Mouse (Mus musculus) myocyte (in vitro differentiated cells): ENCODE results near the gene Dmgdh. TPM values are rescaled to one million over a fixed set of nuclear protein-coding genes. Genes with fewer than 3 reads are reported as not detected.

ENCODE experiments used
- H3K27me3 ChIP-seq: one replicate; pipeline ENCODE4 v1.6.1; 2011; ENCODE audit not compliant: control insufficient read depth, insufficient read depth, insufficient read length
- H3K36me3 ChIP-seq: one replicate; pipeline ENCODE4 v1.6.1; 2011; ENCODE audit not compliant: control insufficient read depth, insufficient read depth
- H3K4me2 ChIP-seq: one replicate; pipeline ENCODE4 v1.6.1; 2011; ENCODE audit warnings: low read depth, control low read depth
- H3K4me3 ChIP-seq: one replicate; pipeline ENCODE4 v1.5.1; 2011; ENCODE audit warnings: mild to moderate bottlenecking, control low read depth, moderate library complexity
- H3K79me2 ChIP-seq: one replicate; pipeline ENCODE4 v1.6.1; 2011; ENCODE audit not compliant: control insufficient read depth, insufficient read depth
- H3ac ChIP-seq: one replicate; pipeline ENCODE4 v1.6.1; 2011; ENCODE audit not compliant: control insufficient read depth, insufficient read length
- CEBPB ChIP-seq: IDR thresholded peaks from 2 replicates; pipeline ENCODE4 v1.6.1; 2011; ENCODE audit warnings: mild to moderate bottlenecking, moderate library complexity; ENCODE audit not compliant: poor library complexity, insufficient read depth, severe bottlenecking
- E2F4 ChIP-seq: IDR thresholded peaks from one replicate; pipeline ENCODE4 v1.6.1; 2011; ENCODE audit warnings: mild to moderate bottlenecking, control low read depth, moderate library complexity; ENCODE audit not compliant: insufficient read depth
- MAX ChIP-seq: IDR thresholded peaks from one replicate; pipeline ENCODE4 v1.6.1; 2011; ENCODE audit warnings: low read depth, mild to moderate bottlenecking, control low read depth
- MYOD1 ChIP-seq, 3 experiments: IDR thresholded peaks; one replicate each; pipeline ENCODE4 v1.6.1; 2011; ENCODE audit warnings: control low read depth in 2 of 3, low read depth in 2 of 3, mild to moderate bottlenecking in 2 of 3, moderate library complexity in 1 of 3; ENCODE audit not compliant: insufficient read length in 2 of 3, control insufficient read depth in 1 of 3
- MYOG ChIP-seq, 3 experiments: IDR thresholded peaks; one replicate each; pipeline ENCODE4 v1.6.1; 2011; ENCODE audit warnings: control low read depth in 2 of 3, low read depth in 2 of 3, mild to moderate bottlenecking in 2 of 3; ENCODE audit not compliant: insufficient read length in 2 of 3, control insufficient read depth in 1 of 3, insufficient read depth in 1 of 3
- POLR2A ChIP-seq: IDR thresholded peaks from one replicate; pipeline ENCODE4 v1.6.1; 2011; ENCODE audit warnings: low read depth, mild to moderate bottlenecking, control low read depth, moderate library complexity; ENCODE audit not compliant: insufficient read length
- POLR2AphosphoS2 ChIP-seq: IDR thresholded peaks from one replicate; pipeline ENCODE4 v1.6.1; 2011; ENCODE audit warnings: low read depth, control low read depth; ENCODE audit not compliant: insufficient read length
- REST ChIP-seq: IDR thresholded peaks from one replicate; pipeline ENCODE4 v1.6.1; 2011; ENCODE audit warnings: mild to moderate bottlenecking, control low read depth, moderate library complexity; ENCODE audit not compliant: insufficient read depth, insufficient read length
- SRF ChIP-seq: IDR thresholded peaks from one replicate; pipeline ENCODE4 v1.6.1; 2011; ENCODE audit warnings: low read depth; ENCODE audit not compliant: control insufficient read depth, insufficient read length
- TCF12 ChIP-seq: IDR thresholded peaks from one replicate; pipeline ENCODE4 v1.6.1; 2011; ENCODE audit warnings: mild to moderate bottlenecking, control low read depth; ENCODE audit not compliant: poor library complexity, insufficient read depth, severe bottlenecking
- TCF3 ChIP-seq: IDR thresholded peaks from one replicate; pipeline ENCODE4 v1.6.1; 2011; ENCODE audit warnings: low read depth, control low read depth; ENCODE audit not compliant: insufficient read length
- USF1 ChIP-seq: IDR thresholded peaks from one replicate; pipeline ENCODE4 v1.6.1; 2011; ENCODE audit warnings: low read depth, mild to moderate bottlenecking, control low read depth, moderate library complexity
- polyA plus RNA-seq: library from polyadenylated mRNA; unstranded; fragments of >200 nt; fragmentation: generic; extraction: Trizol; gene quantifications from one replicate; pipeline ENCODE4 v1.2.1, GENCODE M21; 2012; ENCODE audit warnings: missing spikeins

Gene Dmgdh
- polyA plus RNA-seq: not detected

DNA sequence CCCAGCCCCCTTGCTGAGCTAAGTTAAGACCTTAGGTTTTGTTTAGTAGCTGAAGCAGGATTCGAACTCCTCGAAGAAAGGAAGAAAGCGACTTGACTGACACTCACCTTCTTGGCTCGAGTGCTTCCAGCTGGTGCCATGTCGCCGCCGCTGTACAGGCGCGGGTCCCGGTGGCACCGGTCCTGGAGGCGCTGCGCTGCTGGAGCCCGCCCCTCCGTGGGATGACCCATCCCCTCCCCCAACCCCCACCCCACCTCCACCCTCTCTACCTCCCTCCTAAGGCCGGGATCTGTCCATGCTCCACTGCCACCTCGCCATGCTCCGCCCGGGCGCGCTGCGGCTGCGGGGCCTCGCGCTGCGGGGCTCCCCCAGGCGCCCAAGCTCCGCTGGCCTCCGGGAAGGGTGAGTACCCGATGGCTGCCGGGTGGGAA is at the start of gene Dmgdh, which contains the start of gene Bhmt2:
Dmgdh (plus strand) TSS at position 303 of the 431 bp plus-strand sequence.
Bhmt2 (minus strand) TSS at position 172 of the 431 bp plus-strand sequence.
- Histone ChIP-seq H3K79me2 (no peaks in the 10 kb centered on the region), H3ac (no peak within 1 kb of the TSS), H3K27me3 (no peaks in the 10 kb centered on the region), H3K4me2 (no peak within 1 kb of the TSS), H3K4me3 (no peak within 1 kb of the TSS), H3K36me3 (no peaks in the 10 kb centered on the region)
- TF ChIP-seq TCF12: no peak
- no peak for TF ChIP-seq E2F4
- TF ChIP-seq SRF: no peak
- no peak for TF ChIP-seq USF1
- TF ChIP-seq MYOG (IDR thresholded peaks at IDR 0.05; ENCODE audit: control insufficient read depth in 1 of 3, insufficient read depth in 1 of 3, insufficient read length in 2 of 3, low read depth in 2 of 3): no peak
- no peak for TF ChIP-seq CEBPB
- TF ChIP-seq REST: no peak
- no peak for TF ChIP-seq MYOD1 (IDR thresholded peaks at IDR 0.05; ENCODE audit: control insufficient read depth in 1 of 3, insufficient read length in 2 of 3, low read depth in 2 of 3)
- TF ChIP-seq POLR2A: no peak
- no peak for TF ChIP-seq TCF3
- TF ChIP-seq MAX: no peak
- TF ChIP-seq POLR2AphosphoS2: no peak

DNA sequence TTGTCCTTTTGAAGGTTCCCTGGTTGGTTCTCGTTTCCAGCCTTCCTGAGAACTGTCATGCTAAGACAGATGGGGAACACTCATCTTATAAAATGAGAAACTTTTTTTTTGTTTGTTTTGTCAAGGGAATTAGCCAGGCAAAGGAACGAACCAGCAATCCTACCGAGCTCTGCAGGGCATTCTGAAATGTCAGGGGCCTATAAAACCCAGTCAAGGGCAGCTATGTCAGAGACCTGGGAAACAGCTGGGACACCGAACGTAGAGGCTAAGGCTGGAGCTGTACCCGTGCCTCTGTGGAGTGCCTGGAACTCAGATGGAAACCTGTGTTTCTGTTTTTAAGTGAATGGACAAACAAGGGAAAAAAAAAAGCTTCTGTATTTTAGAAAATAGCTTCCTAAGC is 45.4 kb upstream of the Dmgdh start:
- H3K4me2 ChIP-seq: no peak overlapping the region
- no peak for TF ChIP-seq SRF
- no peak for TF ChIP-seq E2F4
- no peak for TF ChIP-seq POLR2AphosphoS2
- no peak for TF ChIP-seq MAX
- TF ChIP-seq CEBPB: no peak
- TF ChIP-seq TCF3: no peak
- no peak for TF ChIP-seq REST
- TF ChIP-seq POLR2A: no peak
- no peak for TF ChIP-seq MYOG (IDR thresholded peaks at IDR 0.05; ENCODE audit: control insufficient read depth in 1 of 3, insufficient read depth in 1 of 3, insufficient read length in 2 of 3, low read depth in 2 of 3)
- TF ChIP-seq USF1: no peak
- H3ac ChIP-seq: no peak overlapping the region
- no peak overlapping the region for H3K4me3 ChIP-seq
- H3K27me3 ChIP-seq: peaks cover 13% of the 10 kb centered on the region
- no peaks in the 10 kb centered on the region for H3K36me3 ChIP-seq
- H3K79me2 ChIP-seq: no peaks in the 10 kb centered on the region

DNA sequence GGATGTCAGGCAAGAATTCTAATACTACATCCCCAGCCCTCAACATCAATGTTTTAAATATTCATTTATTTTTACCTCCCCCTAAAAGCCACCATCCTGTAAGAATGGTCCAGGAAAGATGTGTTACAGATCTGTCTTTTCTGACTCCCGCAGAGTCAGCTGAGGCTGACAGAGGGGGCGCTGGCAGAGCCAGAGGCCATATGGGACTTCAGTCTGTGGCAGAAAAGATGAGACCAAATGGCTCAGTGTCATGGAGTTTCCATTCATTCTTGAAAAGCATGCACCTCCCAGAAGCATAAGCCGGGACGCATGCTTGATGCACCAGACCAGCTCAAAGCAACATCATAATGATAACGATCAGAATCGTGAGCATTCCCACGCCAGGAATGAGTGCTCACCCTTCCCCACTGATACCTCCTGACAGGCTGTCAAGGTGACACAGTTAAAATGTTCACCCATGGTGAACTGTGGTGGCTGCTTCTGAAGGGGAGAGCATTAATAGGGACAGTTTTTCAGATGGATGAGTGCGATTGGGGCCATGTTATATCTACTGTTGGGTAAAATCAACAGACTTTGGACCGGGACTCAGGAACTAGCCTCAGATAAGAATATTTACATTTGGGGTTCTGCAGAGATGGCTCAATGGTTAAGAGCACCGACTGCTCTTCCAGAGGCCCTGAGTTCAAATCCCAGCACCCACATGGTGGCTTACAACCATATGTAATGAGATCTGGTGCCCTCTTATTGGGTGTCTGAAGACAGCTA is 43.1 kb upstream of the Dmgdh start:
- Histone ChIP-seq H3K79me2 (no peaks in the 10 kb centered on the region), H3K4me2 (no peak overlapping the region), H3K4me3 (no peak overlapping the region), H3ac (no peak overlapping the region), H3K36me3 (no peaks in the 10 kb centered on the region), H3K27me3 (peaks cover 13% of the 10 kb centered on the region)
- TF ChIP-seq MYOG (IDR thresholded peaks at IDR 0.05; ENCODE audit: control insufficient read depth in 1 of 3, insufficient read depth in 1 of 3, insufficient read length in 2 of 3, low read depth in 2 of 3) (no peak), REST (no peak), TCF12 (no peak), TCF3 (no peak), E2F4 (no peak), POLR2A (no peak), CEBPB (no peak), SRF (no peak), MYOD1 (IDR thresholded peaks at IDR 0.05; ENCODE audit: control insufficient read depth in 1 of 3, insufficient read length in 2 of 3, low read depth in 2 of 3) (no peak), USF1 (no peak), MAX (no peak), POLR2AphosphoS2 (no peak)

DNA sequence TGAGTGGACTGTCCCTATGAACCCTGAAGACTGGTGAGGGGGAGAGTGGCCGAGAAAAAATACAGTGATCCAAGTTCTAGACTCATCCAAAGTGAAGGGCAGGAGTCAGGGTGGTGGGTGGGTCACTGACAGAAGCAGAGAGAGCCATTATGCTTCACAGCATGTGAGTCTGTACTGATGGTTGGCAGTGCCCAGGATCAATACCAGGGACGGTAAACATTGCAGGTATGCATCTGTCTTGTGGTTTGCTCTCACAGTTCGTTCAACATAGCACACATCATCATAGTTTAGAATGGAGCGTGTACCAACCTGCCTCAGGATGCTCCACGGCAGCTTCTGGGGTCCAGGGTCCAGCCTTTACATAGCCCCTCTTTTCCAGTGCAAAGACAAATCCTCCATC is 41.3 kb upstream of the Dmgdh start:
- Histone ChIP-seq H3K4me3 (no peak overlapping the region), H3K4me2 (no peak overlapping the region), H3ac (no peak overlapping the region), H3K27me3 (peaks cover 24% of the 10 kb centered on the region), H3K36me3 (no peaks in the 10 kb centered on the region), H3K79me2 (no peaks in the 10 kb centered on the region)
- TF ChIP-seq MYOD1 (IDR thresholded peaks at IDR 0.05; ENCODE audit: control insufficient read depth in 1 of 3, insufficient read length in 2 of 3, low read depth in 2 of 3) (no peak), TCF12 (no peak), SRF (no peak), POLR2AphosphoS2 (no peak), E2F4 (no peak), POLR2A (no peak), REST (no peak), TCF3 (no peak), CEBPB (no peak), MYOG (IDR thresholded peaks at IDR 0.05; ENCODE audit: control insufficient read depth in 1 of 3, insufficient read depth in 1 of 3, insufficient read length in 2 of 3, low read depth in 2 of 3) (no peak)
